Mouse (Mus musculus) liver, embryonic 13.5 days (tissue): Measurements from ENCODE around the gene Itih2. TPM values are rescaled to one million over a fixed set of nuclear protein-coding genes. Genes with fewer than 3 reads are reported as not detected.
A peak's percentile ranks its signal among the peaks of the same experiment; 100 is the strongest.

Source experiments
- ATAC-seq: fragments of 200-750 bp; cut with Nextera tagmentation; 2 replicates; pipeline ENCODE4 v1.8.0; 2017; ENCODE audit warnings: low read depth, mild to moderate bottlenecking, moderate number of reproducible peaks, moderate library complexity
- DNase-seq: peaks from one replicate; pipeline ENCODE4 v3.0.0; 2022
- H3K27ac ChIP-seq: fragments of 300-500 bp; sonication (generic); 2 replicates; pipeline ENCODE4 v1.5.1; 2015; ENCODE audit warnings: moderate library complexity, mild to moderate bottlenecking, inconsistent platforms
- H3K27me3 ChIP-seq: fragments of 300-500 bp; sonication (generic); 2 replicates; pipeline ENCODE4 v1.6.1; 2015; ENCODE audit warnings: mild to moderate bottlenecking, inconsistent platforms
- H3K36me3 ChIP-seq: fragments of 300-500 bp; sonication (generic); 2 replicates; pipeline ENCODE4 v1.6.1; 2015; ENCODE audit warnings: mild to moderate bottlenecking, inconsistent platforms
- H3K4me1 ChIP-seq: fragments of 300-500 bp; sonication (generic); replicated peaks from 2 replicates; pipeline ENCODE4 v1.6.1; 2015; ENCODE audit warnings: inconsistent platforms
- H3K4me2 ChIP-seq: fragments of 300-500 bp; sonication (generic); 2 replicates; pipeline ENCODE4 v1.6.1; 2015; ENCODE audit warnings: inconsistent platforms, mild to moderate bottlenecking, moderate library complexity
- H3K4me3 ChIP-seq: fragments of 300-500 bp; sonication (generic); replicated peaks from 2 replicates; pipeline ENCODE4 v1.5.1; 2015; ENCODE audit warnings: mild to moderate bottlenecking, inconsistent platforms
- H3K9ac ChIP-seq: fragments of 300-500 bp; sonication (generic); 2 replicates; pipeline ENCODE4 v1.6.1; 2015; ENCODE audit warnings: mild to moderate bottlenecking, inconsistent platforms
- H3K9me3 ChIP-seq: fragments of 300-500 bp; sonication (generic); replicated peaks from 2 replicates; pipeline ENCODE4 v1.6.1; 2016; ENCODE audit warnings: inconsistent platforms
- WGBS: fragments of 180-500 bp; shearing (Covaris S2); methylation state at CpG from one replicate; pipeline ENCODE4 v1.1.7; 2015; ENCODE audit not compliant: insufficient replicate concordance; 5-methylcytosine and 5-hydroxymethylcytosine counted together
- polyA plus RNA-seq: library from polyadenylated mRNA; unstranded; fragments of >200 nt; fragmentation: Nextera tagmentation; extraction: Ambion mirVana; gene quantifications from 2 replicates; pipeline ENCODE4 v1.2.1, GENCODE M21; 2015

The Itih2 gene
- polyA plus RNA-seq, 1 experiment from 2014 or later = 224 TPM

- Histone ChIP-seq H3K4me1 (no peaks in the 10 kb centered on the region), H3K9ac (no peak overlapping the region), H3K36me3 (peaks cover 9% of the 10 kb centered on the region; the same call in 1 of the 2 replicates), H3K4me3 (no peak overlapping the region), H3K9me3 (no peaks in the 10 kb centered on the region), H3K27ac (no peak overlapping the region), H3K27me3 (no peaks in the 10 kb centered on the region), H3K4me2 (no peak overlapping the region)
- DNase-seq = no peak
- no peak for ATAC-seq
- WGBS = 31% methylated on average over 1 of the region's 1 CpGs
Measured at GRCm38 (mm10) chr2:10118751-10119150, 12.4 kb downstream of the Itih2 start.

- ATAC-seq = no peak
- Histone ChIP-seq H3K4me1 (no peaks in the 10 kb centered on the region), H3K4me3 (no peak overlapping the region), H3K4me2 (no peak overlapping the region), H3K9me3 (no peaks in the 10 kb centered on the region), H3K27ac (no peak overlapping the region), H3K27me3 (no peaks in the 10 kb centered on the region), H3K9ac (no peak overlapping the region), H3K36me3 (peaks cover 5% of the 10 kb centered on the region; the same call in 1 of the 2 replicates)
- no peak for DNase-seq
- WGBS = 56% methylated on average over 6 of the region's 6 CpGs
Measured at GRCm38 (mm10) chr2:10108535-10109189, 22.5 kb downstream of the Itih2 start.

GRCm38 (mm10) chr2:10101180-10101579 lies 30.0 kb downstream of the Itih2 start:
- ATAC-seq (no peak), DNase-seq (no peak)
- no peaks in the 10 kb centered on the region for H3K27me3 ChIP-seq
- WGBS = 18% methylated on average over 6 of the region's 6 CpGs
- peaks cover 9% of the 10 kb centered on the region; the same call in 1 of the 2 replicates for H3K36me3 ChIP-seq
- no peak overlapping the region for H3K27ac ChIP-seq
- H3K4me1 ChIP-seq = peaks cover 23% of the 10 kb centered on the region; the same call in 1 of the 2 replicates
- no peaks in the 10 kb centered on the region for H3K9me3 ChIP-seq
- no peak overlapping the region for H3K4me2 ChIP-seq
- no peak overlapping the region for H3K9ac ChIP-seq
- no peak overlapping the region for H3K4me3 ChIP-seq

GRCm38 (mm10) chr2:10100471-10100870 lies 30.7 kb downstream of the Itih2 start:
- H3K27ac ChIP-seq = no peak overlapping the region

GRCm38 (mm10) chr2:10098598-10099215 lies 32.5 kb downstream of the Itih2 start:
- DNase-seq = no peak
- 31% methylated on average over 9 of the region's 9 CpGs for WGBS
- Histone ChIP-seq H3K27ac (no peak overlapping the region), H3K4me2 (no peak overlapping the region), H3K36me3 (peaks cover 7% of the 10 kb centered on the region; the same call in 1 of the 2 replicates), H3K9ac (no peak overlapping the region), H3K9me3 (no peaks in the 10 kb centered on the region), H3K4me3 (no peak overlapping the region), H3K27me3 (no peaks in the 10 kb centered on the region), H3K4me1 (peaks cover 25% of the 10 kb centered on the region; the same call in 1 of the 2 replicates)
- no peak for ATAC-seq

More at GRCm38 (mm10) chr2:10100471-10100870, 30.7 kb downstream of the Itih2 start:
- WGBS = 65% methylated on average over 2 of the region's 2 CpGs
- no peaks in the 10 kb centered on the region for H3K27me3 ChIP-seq
- H3K9ac ChIP-seq = no peak overlapping the region
- DNase-seq = no peak
- H3K4me3 ChIP-seq = no peak overlapping the region
- no peak overlapping the region for H3K4me2 ChIP-seq
- H3K4me1 ChIP-seq = peaks cover 25% of the 10 kb centered on the region; the same call in 1 of the 2 replicates
- H3K9me3 ChIP-seq = no peaks in the 10 kb centered on the region
- H3K36me3 ChIP-seq = peaks cover 10% of the 10 kb centered on the region; the same call in 1 of the 2 replicates
- ATAC-seq = peak; percentile 27; the same call in 1 of the 2 replicates

- Histone ChIP-seq H3K4me1 (0 out of 2 replicates have a peak, but pooled peaks cover 5% of the 10 kb centered on the region), H3K4me3 (no peak overlapping the region), H3K27ac (0 out of 2 replicates have a peak overlapping the region, but pooled peaks have one; percentile 3), H3K27me3 (no peaks in the 10 kb centered on the region), H3K9me3 (no peaks in the 10 kb centered on the region), H3K9ac (no peak overlapping the region), H3K4me2 (no peak overlapping the region), H3K36me3 (peaks cover 42% of the 10 kb centered on the region)
- WGBS = 76% methylated on average over 14 of the region's 14 CpGs
- peak; percentile 67 for ATAC-seq
- no peak for DNase-seq
Measured at GRCm38 (mm10) chr2:10094327-10095100, 36.7 kb downstream of the Itih2 start.

GRCm38 (mm10) chr2:10087256-10087850 lies 43.8 kb downstream of the Itih2 start:
- no peaks in the 10 kb centered on the region for H3K27me3 ChIP-seq
- H3K9ac ChIP-seq = no peak overlapping the region
- peaks cover 24% of the 10 kb centered on the region for H3K4me1 ChIP-seq
- H3K9me3 ChIP-seq = no peaks in the 10 kb centered on the region
- peaks cover 82% of the 10 kb centered on the region for H3K36me3 ChIP-seq
- H3K4me2 ChIP-seq = no peak overlapping the region
- WGBS = 82% methylated on average over 8 of the region's 8 CpGs
- no peak overlapping the region for H3K4me3 ChIP-seq
- H3K27ac ChIP-seq = no peak overlapping the region
- ATAC-seq (no peak), DNase-seq (no peak)

GRCm38 (mm10) chr2:10082737-10083136 lies 48.5 kb downstream of the Itih2 start:
- DNase-seq (no peak), ATAC-seq (no peak)
- Histone ChIP-seq H3K9me3 (no peaks in the 10 kb centered on the region), H3K4me3 (no peak overlapping the region; the same call in 1 of the 2 replicates), H3K9ac (no peak overlapping the region), H3K4me1 (peaks cover 50% of the 10 kb centered on the region), H3K27ac (no peak overlapping the region), H3K27me3 (no peaks in the 10 kb centered on the region), H3K36me3 (peaks cover 41% of the 10 kb centered on the region), H3K4me2 (no peak overlapping the region)
- 70% methylated on average over 1 of the region's 1 CpGs for WGBS

GRCm38 (mm10) chr2:10081453-10082080 lies 49.6 kb downstream of the Itih2 start:
- Histone ChIP-seq H3K27me3 (no peaks in the 10 kb centered on the region), H3K36me3 (peaks cover 31% of the 10 kb centered on the region), H3K4me3 (peak overlapping the region; percentile 87), H3K9me3 (no peaks in the 10 kb centered on the region), H3K4me1 (peaks cover 57% of the 10 kb centered on the region), H3K27ac (peak overlapping the region; percentile 39; the same call in 1 of the 2 replicates), H3K4me2 (peak overlapping the region; percentile 78), H3K9ac (peak overlapping the region; percentile 96)
- WGBS = 58% methylated on average over 5 of the region's 5 CpGs
- DNase-seq (peak; percentile 15), ATAC-seq (no peak)

GRCm38 (mm10) chr2:10080310-10081010 lies 50.7 kb downstream of the Itih2 start, which contains the start of the genes Atp5c1 and Kin:
TSS of gene Atp5c1 (minus strand) at chr2:10080510.
TSS of gene Kin (plus strand) at chr2:10080593.
- Histone ChIP-seq H3K36me3 (peaks cover 30% of the 10 kb centered on the region), H3K4me3 (peak within 1 kb of the TSS; percentile 87), H3K27ac (peak within 1 kb of the TSS; percentile 85), H3K9ac (peak within 1 kb of the TSS; percentile 96), H3K4me2 (peak within 1 kb of the TSS; percentile 78), H3K4me1 (peaks cover 64% of the 10 kb centered on the region), H3K27me3 (no peaks in the 10 kb centered on the region), H3K9me3 (no peaks in the 10 kb centered on the region)
- under 1% methylated on average over 61 of the region's 61 CpGs for WGBS
- ATAC-seq (peak; percentile 91), DNase-seq (peak; percentile 95)
